Mouse (Mus musculus) kidney, postnatal 25 days (tissue): ENCODE results near the gene Nme7.

Source experiments
- DNase-seq, 2 experiments: peaks; one replicate each; pipeline ENCODE4 v3.0.0; 2021; ENCODE audit warnings: mixed read lengths in 2 of 2

The Nme7 gene

GRCm38 (mm10) chr1:164461726-164462125, 157.8 kb downstream of the Nme7 start:
- peak; percentile 49 to 84 for DNase-seq

GRCm38 (mm10) chr1:164467406-164467805, 163.5 kb downstream of the Nme7 start:
- no peak for DNase-seq

- DNase-seq, result no peak
These were observed 164.4 kb downstream of the Nme7 start for GRCm38 (mm10) chr1:164468329-164468728.

- DNase-seq, result no peak
These were observed 167.1 kb downstream of the Nme7 start for GRCm38 (mm10) chr1:164470985-164471384.

GRCm38 (mm10) chr1:164471632-164472031, 167.7 kb downstream of the Nme7 start:
- peak in 1 of 2 experiments; percentile 54 for DNase-seq

- DNase-seq, result no peak
These were observed 169.5 kb downstream of the Nme7 start for GRCm38 (mm10) chr1:164473398-164473797.

- DNase-seq, result no peak
These were observed 170.4 kb downstream of the Nme7 start for GRCm38 (mm10) chr1:164474310-164474709.

GRCm38 (mm10) chr1:164474778-164475511, 171.0 kb downstream of the Nme7 start:
- DNase-seq, result no peak

- no peak for DNase-seq
These were observed 172.0 kb downstream of the Nme7 start for GRCm38 (mm10) chr1:164475895-164476294.

GRCm38 (mm10) chr1:164480755-164481644, 177.1 kb downstream of the Nme7 start:
- no peak for DNase-seq

GRCm38 (mm10) chr1:164481645-164482354, 177.9 kb downstream of the Nme7 start:
- no peak for DNase-seq

GRCm38 (mm10) chr1:164482833-164483232, 178.9 kb downstream of the Nme7 start:
- DNase-seq, result no peak

GRCm38 (mm10) chr1:164483728-164484127, 179.8 kb downstream of the Nme7 start:
- no peak for DNase-seq
